Comparison of ENCODE assay signal across 23 mouse cellular contexts in the genomic region with DNA sequence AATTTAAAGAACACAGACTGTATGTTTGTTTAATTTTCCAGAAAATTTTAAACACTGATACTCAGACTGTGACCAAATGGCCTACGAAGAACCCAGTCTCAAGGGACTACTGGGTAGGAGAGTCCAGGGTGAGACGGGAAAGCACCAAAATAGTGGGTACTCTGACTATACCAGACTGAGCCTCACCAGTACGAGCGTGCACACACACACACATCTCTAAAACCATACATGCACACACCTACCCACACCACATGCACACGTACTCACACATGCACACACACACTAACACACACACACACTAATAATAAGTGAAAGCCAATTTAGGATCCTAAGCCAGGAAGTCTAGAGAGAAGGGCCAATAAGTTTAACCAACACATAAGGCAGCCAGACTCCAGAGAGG.
A peak's percentile ranks its signal among the peaks of the same experiment; 100 is the strongest.
DNase-seq lines count a peak whose midpoint lies in the region; ATAC-seq and TF ChIP-seq lines count a peak whose summit lies in the region.
"Had no signal": no experiment of that assay in that cellular context is flagged by ENCODE, and none has a peak within 500 bp of the region (broad histone marks: within the 10 kb centered on the region; RNA-seq: fewer than 3 reads in every experiment).

No protein-coding gene starts in this region.

- 0 out of 2 replicates have a peak, but pooled peaks have one; percentile 29 for ATAC-seq in kidney, embryonic 15.5 days (replicated peaks; ENCODE audit: low FRiP score)
- 0 out of 2 replicates have a peak, but pooled peaks have one; percentile 47 for ATAC-seq in lung, embryonic 14.5 days (ENCODE audit: insufficient read depth)
- ATAC-seq in intestine, embryonic 15.5 days = peak; percentile 40; the same call in 1 of the 2 replicates
- ATAC-seq: activated CD4-positive, CD25-positive, alpha-beta regulatory T cell, adult 4 months; forebrain, embryonic 14.5 days had no signal

- TF ChIP-seq POLR2A in CH12.LX (IDR thresholded peaks at IDR 0.05; ENCODE audit: low read depth, low read length) = no peak

- dilution Hi-C loops in CH12.LX (cut with MboI; ENCODE audit: extremely low pct_ligation_motif_present, extremely low pct_unique_long_range_greater_than_20kb, low sequenced_read_pairs) = no loop called here

- no peaks in the 10 kb centered on the region for H3K9me3 ChIP-seq in kidney, embryonic 15.5 days (replicated peaks)
- no peaks in the 10 kb centered on the region for H3K9me3 ChIP-seq in lung, embryonic 14.5 days (ENCODE audit: low read depth, low read length)
- H3K9me3 ChIP-seq in CH12.LX (replicated peaks; ENCODE audit: low read length) = no peaks in the 10 kb centered on the region
- H3K9me3 ChIP-seq in intestine, embryonic 15.5 days = no peaks in the 10 kb centered on the region
- H3K9me3 ChIP-seq: forebrain, embryonic 10.5 days; G1E; heart, embryonic 15.5 days; hindbrain, embryonic 13.5 days had no signal

- in situ Hi-C loops in CH12.LX (cut with MboI; ENCODE audit: low pct_ligation_motif_present, low pct_unique_long_range_greater_than_20kb, low sequenced_read_pairs) = no loop called here

- H3K79me2 ChIP-seq in CH12.LX (replicated peaks; ENCODE audit: control insufficient read depth, extremely low read depth, insufficient read depth, poor library complexity, severe bottlenecking) = no peaks in the 10 kb centered on the region

- H3K27ac ChIP-seq in kidney, embryonic 15.5 days = no peak overlapping the region
- H3K27ac ChIP-seq in lung, embryonic 14.5 days (ENCODE audit: low read depth) = no peak overlapping the region
- H3K27ac ChIP-seq in CH12.LX (ENCODE audit: insufficient read depth, low read depth) = no peak overlapping the region
- no peak overlapping the region for H3K27ac ChIP-seq in intestine, embryonic 15.5 days
- H3K27ac ChIP-seq: heart, embryonic 15.5 days; hindbrain, embryonic 13.5 days had no signal

- H3K9ac ChIP-seq in kidney, embryonic 15.5 days = no peak overlapping the region
- H3K9ac ChIP-seq in lung, embryonic 14.5 days = no peak overlapping the region
- no peak overlapping the region for H3K9ac ChIP-seq in CH12.LX (ENCODE audit: insufficient read depth, low read depth)
- no peak overlapping the region for H3K9ac ChIP-seq in intestine, embryonic 15.5 days
- H3K9ac ChIP-seq: heart, embryonic 15.5 days; hindbrain, embryonic 13.5 days had no signal

- H3K4me1 ChIP-seq in kidney, embryonic 15.5 days = no peaks in the 10 kb centered on the region
- no peaks in the 10 kb centered on the region for H3K4me1 ChIP-seq in lung, embryonic 14.5 days (ENCODE audit: insufficient read depth)
- H3K4me1 ChIP-seq in CH12.LX (ENCODE audit: control insufficient read depth in 1 of 2, insufficient read depth in 2 of 2) = peaks cover 6 to 23% of the 10 kb centered on the region in 2 experiments
- H3K4me1 ChIP-seq in intestine, embryonic 15.5 days (replicated peaks) = 0 out of 2 replicates have a peak, but pooled peaks cover 6% of the 10 kb centered on the region
- H3K4me1 ChIP-seq: heart, embryonic 15.5 days had no signal

- H3K36me3 ChIP-seq in kidney, embryonic 15.5 days = no peaks in the 10 kb centered on the region
- H3K36me3 ChIP-seq in lung, embryonic 14.5 days (ENCODE audit: insufficient read depth) = 0 out of 2 replicates have a peak, but pooled peaks cover 2% of the 10 kb centered on the region
- no peaks in the 10 kb centered on the region for H3K36me3 ChIP-seq in CH12.LX (replicated peaks in 1 of 2; ENCODE audit: control insufficient read depth in 1 of 2, insufficient read depth in 1 of 2, low read length in 1 of 2)
- no peaks in the 10 kb centered on the region for H3K36me3 ChIP-seq in intestine, embryonic 15.5 days
- H3K36me3 ChIP-seq: forebrain, embryonic 10.5 days; hindbrain, embryonic 13.5 days had no signal

- TF ChIP-seq CTCF in lung, embryonic 14.5 days (IDR thresholded peaks at IDR 0.05; ENCODE audit: low read depth) = no peak
- no peak for TF ChIP-seq CTCF in CH12.LX (conservative IDR thresholded peaks at IDR 0.05 in 1 of 2, IDR thresholded peaks at IDR 0.05 in 1 of 2; ENCODE audit: low read depth in 2 of 2, low read length in 2 of 2)

- no peak for TF ChIP-seq RAD21 in CH12.LX (IDR thresholded peaks at IDR 0.05; ENCODE audit: low read depth, low read length)

- no peak overlapping the region for H3K4me3 ChIP-seq in kidney, embryonic 15.5 days (replicated peaks)
- no peak overlapping the region for H3K4me3 ChIP-seq in lung, embryonic 14.5 days (ENCODE audit: low read depth, low read length)
- no peak overlapping the region for H3K4me3 ChIP-seq in CH12.LX (replicated peaks in 1 of 3; ENCODE audit: low read depth in 2 of 3, low read length in 2 of 3, poor library complexity in 1 of 3)
- H3K4me3 ChIP-seq in intestine, embryonic 15.5 days (replicated peaks) = no peak overlapping the region
- H3K4me3 ChIP-seq: erythroblast, embryonic 14.5 days; forebrain, embryonic 10.5 days; heart, embryonic 15.5 days; hindbrain, embryonic 13.5 days had no signal

- WGBS in kidney, embryonic 15.5 days = 86% methylated on average over 5 of the region's 5 CpGs
- WGBS in lung, embryonic 14.5 days = 82% methylated on average over 5 of the region's 5 CpGs
- WGBS in intestine, embryonic 15.5 days = 65% methylated on average over 5 of the region's 5 CpGs

- no peak for DNase-seq in kidney, postnatal 14 days
- DNase-seq in lung, embryonic 14.5 days = no peak
- DNase-seq in lung, postnatal 14 days = no peak
- peak; percentile 12 for DNase-seq in CH12.LX (ENCODE audit: extremely low read depth)
- DNase-seq in T-cell, adult 2 months (ENCODE audit: low spot score) = no peak
- no peak for DNase-seq in left cerebral cortex, adult 9 months (ENCODE audit: low spot score in 2 of 2)
- DNase-seq: adrenal gland, postnatal 14 days; cerebellum, adult 18-20 months; cerebellum, adult 9-11 months; cerebellum, postnatal 36 days; gastrocnemius, postnatal 36 days; heart, adult 18-20 months; heart, postnatal 14 days had no signal

- no peaks in the 10 kb centered on the region for H3K27me3 ChIP-seq in kidney, embryonic 15.5 days
- no peaks in the 10 kb centered on the region for H3K27me3 ChIP-seq in lung, embryonic 14.5 days (ENCODE audit: insufficient read depth, low read length)
- no peaks in the 10 kb centered on the region for H3K27me3 ChIP-seq in CH12.LX (replicated peaks)
- H3K27me3 ChIP-seq in intestine, embryonic 15.5 days (replicated peaks) = no peaks in the 10 kb centered on the region
- H3K27me3 ChIP-seq: heart, embryonic 15.5 days; hindbrain, embryonic 13.5 days had no signal

- TF ChIP-seq EP300 in CH12.LX (IDR thresholded peaks at IDR 0.05; ENCODE audit: low read length) = no peak

- H3K4me2 ChIP-seq in kidney, embryonic 15.5 days = no peak overlapping the region
- H3K4me2 ChIP-seq in lung, embryonic 14.5 days = no peak overlapping the region
- no peak overlapping the region for H3K4me2 ChIP-seq in CH12.LX (ENCODE audit: insufficient read depth, low read depth, poor library complexity, severe bottlenecking)
- H3K4me2 ChIP-seq in intestine, embryonic 15.5 days (replicated peaks) = no peak overlapping the region
- H3K4me2 ChIP-seq: heart, embryonic 11.5 days; heart, embryonic 15.5 days; hindbrain, embryonic 13.5 days had no signal

TF ChIP-seq in CH12.LX, 34 proteins besides CTCF, POLR2A, EP300 and RAD21:
- TF ChIP-seq E2F4 (IDR thresholded peaks at IDR 0.05; ENCODE audit: insufficient replicate concordance, low read depth, low read length) (no peak), ZMIZ1 (IDR thresholded peaks at IDR 0.05; ENCODE audit: low read depth, low read length) (no peak), NRF1 (IDR thresholded peaks at IDR 0.05; ENCODE audit: low read depth, low read length) (no peak), USF1 (IDR thresholded peaks at IDR 0.05; ENCODE audit: low read depth, low read length) (no peak), JUND (conservative IDR thresholded peaks at IDR 0.05; ENCODE audit: low read depth, low read length) (no peak), TBP (conservative IDR thresholded peaks at IDR 0.05; ENCODE audit: low read depth, low read length) (no peak), ZC3H11A (IDR thresholded peaks at IDR 0.05; ENCODE audit: low read depth, low read length) (no peak), IRF4 (IDR thresholded peaks at IDR 0.05; ENCODE audit: low read depth, low read length) (no peak), ELF1 (IDR thresholded peaks at IDR 0.05; ENCODE audit: low read depth, low read length) (no peak), JUN (IDR thresholded peaks at IDR 0.05; ENCODE audit: insufficient read depth, low read depth, low read length) (no peak), HCFC1 (IDR thresholded peaks at IDR 0.05; ENCODE audit: low read depth, low read length) (no peak), NELFE (IDR thresholded peaks at IDR 0.05; ENCODE audit: low read depth, low read length) (no peak), POLR2AphosphoS2 (IDR thresholded peaks at IDR 0.05; ENCODE audit: low read depth, low read length) (no peak), MAX (IDR thresholded peaks at IDR 0.05; ENCODE audit: low read length) (no peak), ETS1 (conservative IDR thresholded peaks at IDR 0.05; ENCODE audit: low read depth, low read length) (no peak)
